Mouse (Mus musculus): ENCODE results near the gene Stk11ip.

GRCm38 (mm10) chr1:75499441-75499840 lies 21.9 kb upstream of the Stk11ip start:
- TF ChIP-seq TAL1 (IDR thresholded peaks at IDR 0.05; ENCODE audit: low read length) (no peak), GATA1 (IDR thresholded peaks at IDR 0.05; ENCODE audit: low read length) (no peak)

All from erythroblast, embryonic 14.5 days (primary cell).